Mouse (Mus musculus) heart, postnatal 0 days (tissue): ENCODE data around the gene Dusp11. TPM values are rescaled to one million over a fixed set of nuclear protein-coding genes. Genes with fewer than 3 reads are reported as not detected.
A peak's percentile ranks its signal among the peaks of the same experiment; 100 is the strongest.
"Not testable (repeated sequence)": the region's sequence is repeated elsewhere in the genome, so short reads cannot be mapped to it uniquely, and the experiment has no call there.

Experiments used
- ATAC-seq: fragments of 200-750 bp; cut with Nextera tagmentation; 2 replicates; pipeline ENCODE4 v1.8.0; 2017; ENCODE audit warnings: low read depth, moderate number of reproducible peaks, moderate library complexity; ENCODE audit not compliant: insufficient read depth
- DNase-seq: peaks from one replicate; pipeline ENCODE4 v3.0.0-alpha.2; 2016; ENCODE audit warnings: low spot score
- H3K27ac ChIP-seq: fragments of 300-500 bp; sonication (generic); 2 replicates; pipeline ENCODE4 v1.5.1; 2014; ENCODE audit warnings: low read depth, mild to moderate bottlenecking
- H3K27me3 ChIP-seq: fragments of 300-500 bp; sonication (generic); 2 replicates; pipeline ENCODE4 v1.6.1; 2014; ENCODE audit warnings: low read length, mixed read lengths; ENCODE audit not compliant: control insufficient read depth, insufficient read depth
- H3K36me3 ChIP-seq: fragments of 300-500 bp; sonication (generic); replicated peaks from 2 replicates; pipeline ENCODE4 v1.6.1; 2014; ENCODE audit warnings: low read length, mixed read lengths; ENCODE audit not compliant: control insufficient read depth, insufficient read depth
- H3K4me1 ChIP-seq: fragments of 300-500 bp; sonication (generic); 2 replicates; pipeline ENCODE4 v1.6.1; 2014; ENCODE audit warnings: antibody characterized with exemption; ENCODE audit not compliant: control insufficient read depth, insufficient read depth
- H3K4me2 ChIP-seq: fragments of 300-500 bp; sonication (generic); 2 replicates; pipeline ENCODE4 v1.6.1; 2014; ENCODE audit warnings: low read depth, mild to moderate bottlenecking, low read length, moderate library complexity
- H3K4me3 ChIP-seq: fragments of 300-500 bp; sonication (generic); 2 replicates; pipeline ENCODE4 v1.5.1; 2014; ENCODE audit warnings: low read depth, low read length
- H3K9ac ChIP-seq: fragments of 300-500 bp; sonication (generic); replicated peaks from 2 replicates; pipeline ENCODE4 v1.6.1; 2014; ENCODE audit warnings: low read depth, low read length, mixed read lengths
- H3K9me3 ChIP-seq: fragments of 300-500 bp; sonication (generic); replicated peaks from 2 replicates; pipeline ENCODE4 v1.6.1; 2016; ENCODE audit warnings: low read length; ENCODE audit not compliant: control insufficient read depth
- CTCF ChIP-seq: IDR thresholded peaks from 2 replicates; pipeline ENCODE4 v1.5.1; 2016; ENCODE audit warnings: antibody characterized with exemption, control low read depth, low read depth
- EP300 ChIP-seq: IDR thresholded peaks from 2 replicates; pipeline ENCODE4 v1.6.1; 2016; ENCODE audit warnings: antibody characterized with exemption, low read depth
- WGBS: fragments of 180-500 bp; shearing (Covaris S2); extraction: QIAGEN DNeasy Blood & Tissue Kit; methylation state at CpG from one replicate; pipeline ENCODE4 v1.1.7; 2014; 5-methylcytosine and 5-hydroxymethylcytosine counted together
- polyA plus RNA-seq: library from polyadenylated mRNA; unstranded; fragments of >200 nt; fragmentation: Nextera tagmentation; extraction: Ambion mirVana; gene quantifications from 2 replicates; pipeline ENCODE4 v1.2.1, GENCODE M21; 2015
- total RNA-seq: library from RNA; depleted of rRNA; stranded (reverse); fragments of >200 nt; gene quantifications from 2 replicates; pipeline ENCODE4 v1.2.3, GENCODE M21; 2014; ENCODE audit warnings: low replicate concordance

Dusp11 gene
- total and polyA plus RNA-seq, 2 experiments from 2014 or later, result 27.7 to 39.1 TPM

GRCm38 (mm10) chr6:85916596-85916995, 44.9 kb downstream of the Dusp11 start:
- Histone ChIP-seq H3K9ac (peak overlapping the region; percentile 77), H3K4me1 (peaks cover 12% of the 10 kb centered on the region; the same call in 1 of the 2 replicates), H3K27me3 (no peaks in the 10 kb centered on the region), H3K27ac (peak overlapping the region; percentile 87), H3K4me3 (peak overlapping the region; percentile 67), H3K4me2 (peak overlapping the region; percentile 81), H3K9me3 (no peaks in the 10 kb centered on the region), H3K36me3 (peaks cover 4% of the 10 kb centered on the region)
- DNase-seq, result no peak
- TF ChIP-seq CTCF (no peak), EP300 (no peak)
- 80% methylated on average over 6 of the region's 6 CpGs for WGBS
- no peak for ATAC-seq

- DNase-seq, result peak; percentile 92
- Histone ChIP-seq H3K4me2 (peak within 1 kb of the TSS; percentile 81), H3K4me3 (peak within 1 kb of the TSS; percentile 67), H3K27ac (peak within 1 kb of the TSS; percentile 87), H3K9ac (peak within 1 kb of the TSS; percentile 77), H3K4me1 (peaks cover 12% of the 10 kb centered on the region; the same call in 1 of the 2 replicates)
- WGBS, result under 1% methylated on average over 49 of the region's 61 CpGs
- peak; percentile 51 for TF ChIP-seq CTCF
- not testable (repeated sequence) for H3K9me3 ChIP-seq, H3K27me3 ChIP-seq, H3K36me3 ChIP-seq
- peak; percentile 95 for ATAC-seq
These were observed 45.6 kb downstream of the Dusp11 start, which contains the start of gene Nat8f1 for GRCm38 (mm10) chr6:85915539-85916513. Gene Nat8f1, minus strand, starts transcription at chr6:85915687.

GRCm38 (mm10) chr6:85915141-85915538, 46.3 kb downstream of the Dusp11 start:
- under 1% methylated on average over 11 of the region's 11 CpGs for WGBS
- H3K9me3 ChIP-seq, result no peaks in the 10 kb centered on the region

GRCm38 (mm10) chr6:85911587-85911986, 49.9 kb downstream of the Dusp11 start, which contains the start of gene Tprkb:
Gene Tprkb, plus strand, starts transcription at chr6:85911865.
- peaks cover 11% of the 10 kb centered on the region; the same call in 1 of the 2 replicates for H3K4me1 ChIP-seq
- H3K4me3 ChIP-seq, result no peak within 1 kb of the TSS
- no peak within 1 kb of the TSS for H3K9ac ChIP-seq
- ATAC-seq (no peak), DNase-seq (no peak)
- H3K9me3 ChIP-seq, result no peaks in the 10 kb centered on the region
- 84% methylated on average over 3 of the region's 3 CpGs for WGBS
- H3K4me2 ChIP-seq, result no peak within 1 kb of the TSS
- no peak for TF ChIP-seq CTCF
- TF ChIP-seq EP300, result no peak
- H3K27ac ChIP-seq, result no peak within 1 kb of the TSS
- H3K36me3 ChIP-seq, result no peaks in the 10 kb centered on the region
- H3K27me3 ChIP-seq, result no peaks in the 10 kb centered on the region

More at GRCm38 (mm10) chr6:85915141-85915538, 46.3 kb downstream of the Dusp11 start:
- Histone ChIP-seq H3K4me3 (peak overlapping the region; percentile 67), H3K4me2 (peak overlapping the region; percentile 81), H3K9ac (peak overlapping the region; percentile 77), H3K27ac (peak overlapping the region; percentile 87), H3K36me3 (no peaks in the 10 kb centered on the region), H3K4me1 (peaks cover 12% of the 10 kb centered on the region; the same call in 1 of the 2 replicates), H3K27me3 (no peaks in the 10 kb centered on the region)
- no peak for DNase-seq
- ATAC-seq, result no peak
- TF ChIP-seq EP300 (no peak), CTCF (no peak)

GRCm38 (mm10) chr6:85909704-85910103, 51.8 kb downstream of the Dusp11 start:
- WGBS, result 89% methylated on average over 1 of the region's 1 CpGs
- Histone ChIP-seq H3K4me3 (no peak overlapping the region), H3K4me2 (no peak overlapping the region), H3K4me1 (peaks cover 2% of the 10 kb centered on the region; the same call in 1 of the 2 replicates), H3K27ac (no peak overlapping the region), H3K9ac (no peak overlapping the region), H3K36me3 (no peaks in the 10 kb centered on the region), H3K27me3 (no peaks in the 10 kb centered on the region), H3K9me3 (no peaks in the 10 kb centered on the region)
- ATAC-seq, result no peak
- no peak for TF ChIP-seq EP300
- no peak for TF ChIP-seq CTCF
- DNase-seq, result no peak
